Mouse (Mus musculus): Measurements from ENCODE around the gene Degs1.

Degs1 gene

GRCm38 (mm10) chr1:182282091-182283075 is at the start of gene Degs1:
TSS of gene Degs1 (minus strand) at chr1:182282804.
- Histone ChIP-seq H3K36me3 (ENCODE audit: insufficient read depth, low read length) (peaks cover 32% of the 10 kb centered on the region), H3K4me1 (replicated peaks; ENCODE audit: low read depth, low read length) (peaks cover 76% of the 10 kb centered on the region), H3K4me3 (replicated peaks; ENCODE audit: low read length) (peak within 1 kb of the TSS; percentile 89), H3K9me3 (ENCODE audit: low read length) (no peaks in the 10 kb centered on the region), H3K27me3 (ENCODE audit: insufficient read depth, low read length) (no peaks in the 10 kb centered on the region)
- TF ChIP-seq POU5F1 (IDR thresholded peaks at IDR 0.05; ENCODE audit: borderline replicate concordance, low read length) = no peak
- no peak for TF ChIP-seq CTCF (conservative IDR thresholded peaks at IDR 0.05; ENCODE audit: low read length)
- TF ChIP-seq NANOG (IDR thresholded peaks at IDR 0.05; ENCODE audit: borderline replicate concordance, low read length) = no peak

GRCm38 (mm10) chr1:182325919-182326318 is 43.3 kb upstream of the Degs1 start:
- Histone ChIP-seq H3K9me3 (ENCODE audit: low read length) (no peaks in the 10 kb centered on the region), H3K36me3 (ENCODE audit: insufficient read depth, low read length) (peaks cover 93% of the 10 kb centered on the region), H3K4me1 (replicated peaks; ENCODE audit: low read depth, low read length) (peaks cover 8% of the 10 kb centered on the region; the same call in 1 of the 2 replicates), H3K4me3 (replicated peaks; ENCODE audit: low read length) (no peak overlapping the region), H3K27me3 (ENCODE audit: insufficient read depth, low read length) (no peaks in the 10 kb centered on the region)
- TF ChIP-seq NANOG (IDR thresholded peaks at IDR 0.05; ENCODE audit: borderline replicate concordance, low read length) (no peak), POU5F1 (IDR thresholded peaks at IDR 0.05; ENCODE audit: borderline replicate concordance, low read length) (no peak), CTCF (conservative IDR thresholded peaks at IDR 0.05; ENCODE audit: low read length) (no peak)

GRCm38 (mm10) chr1:182324552-182324951 is 41.9 kb upstream of the Degs1 start:
- Histone ChIP-seq H3K9me3 (ENCODE audit: low read length) (no peaks in the 10 kb centered on the region), H3K4me1 (replicated peaks; ENCODE audit: low read depth, low read length) (peaks cover 8% of the 10 kb centered on the region; the same call in 1 of the 2 replicates)
- TF ChIP-seq POU5F1 (IDR thresholded peaks at IDR 0.05; ENCODE audit: borderline replicate concordance, low read length) (no peak), CTCF (conservative IDR thresholded peaks at IDR 0.05; ENCODE audit: low read length) (no peak), NANOG (IDR thresholded peaks at IDR 0.05; ENCODE audit: borderline replicate concordance, low read length) (no peak)

GRCm38 (mm10) chr1:182323139-182323538 is 40.5 kb upstream of the Degs1 start:
- Histone ChIP-seq H3K4me3 (replicated peaks; ENCODE audit: low read length) (no peak overlapping the region), H3K36me3 (ENCODE audit: insufficient read depth, low read length) (peaks cover 97% of the 10 kb centered on the region)

More at GRCm38 (mm10) chr1:182324552-182324951, 41.9 kb upstream of the Degs1 start:
- Histone ChIP-seq H3K4me3 (replicated peaks; ENCODE audit: low read length) (no peak overlapping the region), H3K36me3 (ENCODE audit: insufficient read depth, low read length) (peaks cover 95% of the 10 kb centered on the region), H3K27me3 (ENCODE audit: insufficient read depth, low read length) (no peaks in the 10 kb centered on the region)

GRCm38 (mm10) chr1:182314201-182314600 is 31.6 kb upstream of the Degs1 start:
- H3K36me3 ChIP-seq (ENCODE audit: insufficient read depth, low read length) = peaks cover 71% of the 10 kb centered on the region
- H3K9me3 ChIP-seq (ENCODE audit: low read length) = peaks cover 11% of the 10 kb centered on the region
- TF ChIP-seq POU5F1 (IDR thresholded peaks at IDR 0.05; ENCODE audit: borderline replicate concordance, low read length) (no peak), CTCF (conservative IDR thresholded peaks at IDR 0.05; ENCODE audit: low read length) (no peak), NANOG (IDR thresholded peaks at IDR 0.05; ENCODE audit: borderline replicate concordance, low read length) (no peak)
- H3K4me1 ChIP-seq (replicated peaks; ENCODE audit: low read depth, low read length) = peaks cover 26% of the 10 kb centered on the region
- no peak overlapping the region for H3K4me3 ChIP-seq (replicated peaks; ENCODE audit: low read length)
- no peaks in the 10 kb centered on the region for H3K27me3 ChIP-seq (ENCODE audit: insufficient read depth, low read length)

More at GRCm38 (mm10) chr1:182323139-182323538, 40.5 kb upstream of the Degs1 start:
- TF ChIP-seq NANOG (IDR thresholded peaks at IDR 0.05; ENCODE audit: borderline replicate concordance, low read length) (no peak), CTCF (conservative IDR thresholded peaks at IDR 0.05; ENCODE audit: low read length) (no peak), POU5F1 (IDR thresholded peaks at IDR 0.05; ENCODE audit: borderline replicate concordance, low read length) (no peak)
- Histone ChIP-seq H3K9me3 (ENCODE audit: low read length) (no peaks in the 10 kb centered on the region), H3K4me1 (replicated peaks; ENCODE audit: low read depth, low read length) (peaks cover 13% of the 10 kb centered on the region), H3K27me3 (ENCODE audit: insufficient read depth, low read length) (no peaks in the 10 kb centered on the region)

- Histone ChIP-seq H3K27me3 (ENCODE audit: insufficient read depth, low read length) (no peaks in the 10 kb centered on the region), H3K4me1 (replicated peaks; ENCODE audit: low read depth, low read length) (peaks cover 21% of the 10 kb centered on the region), H3K4me3 (replicated peaks; ENCODE audit: low read length) (no peak overlapping the region), H3K36me3 (ENCODE audit: insufficient read depth, low read length) (peaks cover 61% of the 10 kb centered on the region), H3K9me3 (ENCODE audit: low read length) (peaks cover 11% of the 10 kb centered on the region)
- TF ChIP-seq NANOG (IDR thresholded peaks at IDR 0.05; ENCODE audit: borderline replicate concordance, low read length) = no peak
- no peak for TF ChIP-seq POU5F1 (IDR thresholded peaks at IDR 0.05; ENCODE audit: borderline replicate concordance, low read length)
- no peak for TF ChIP-seq CTCF (conservative IDR thresholded peaks at IDR 0.05; ENCODE audit: low read length)
Observed at GRCm38 (mm10) chr1:182313181-182313580, 30.6 kb upstream of the Degs1 start.

GRCm38 (mm10) chr1:182311376-182311775 is 28.8 kb upstream of the Degs1 start:
- peaks cover 11% of the 10 kb centered on the region for H3K9me3 ChIP-seq (ENCODE audit: low read length)
- H3K36me3 ChIP-seq (ENCODE audit: insufficient read depth, low read length) = peaks cover 43% of the 10 kb centered on the region
- no peak for TF ChIP-seq POU5F1 (IDR thresholded peaks at IDR 0.05; ENCODE audit: borderline replicate concordance, low read length)
- peak; percentile 29 for TF ChIP-seq CTCF (conservative IDR thresholded peaks at IDR 0.05; ENCODE audit: low read length)
- TF ChIP-seq NANOG (IDR thresholded peaks at IDR 0.05; ENCODE audit: borderline replicate concordance, low read length) = no peak
- H3K4me3 ChIP-seq (replicated peaks; ENCODE audit: low read length) = no peak overlapping the region
- H3K4me1 ChIP-seq (replicated peaks; ENCODE audit: low read depth, low read length) = peaks cover 9% of the 10 kb centered on the region; the same call in 1 of the 2 replicates
- no peaks in the 10 kb centered on the region for H3K27me3 ChIP-seq (ENCODE audit: insufficient read depth, low read length)

GRCm38 (mm10) chr1:182310316-182310715 is 27.7 kb upstream of the Degs1 start:
- Histone ChIP-seq H3K36me3 (ENCODE audit: insufficient read depth, low read length) (peaks cover 32% of the 10 kb centered on the region), H3K9me3 (ENCODE audit: low read length) (peaks cover 11% of the 10 kb centered on the region), H3K4me3 (replicated peaks; ENCODE audit: low read length) (no peak overlapping the region), H3K27me3 (ENCODE audit: insufficient read depth, low read length) (no peaks in the 10 kb centered on the region), H3K4me1 (replicated peaks; ENCODE audit: low read depth, low read length) (peaks cover 9% of the 10 kb centered on the region; the same call in 1 of the 2 replicates)
- TF ChIP-seq POU5F1 (IDR thresholded peaks at IDR 0.05; ENCODE audit: borderline replicate concordance, low read length) = no peak
- TF ChIP-seq NANOG (IDR thresholded peaks at IDR 0.05; ENCODE audit: borderline replicate concordance, low read length) = no peak
- TF ChIP-seq CTCF (conservative IDR thresholded peaks at IDR 0.05; ENCODE audit: low read length) = no peak

Measured in E14TG2a.4 (cell line).